Mouse (Mus musculus): ENCODE data around the gene Tctex1d4. TPM values are rescaled to one million over a fixed set of nuclear protein-coding genes. Genes with fewer than 3 reads are reported as not detected.
A peak's percentile ranks its signal among the peaks of the same experiment; 100 is the strongest.

The Tctex1d4 gene
- total and polyA plus RNA-seq, 3 experiments: 0.98 TPM; not detected in 2

DNA sequence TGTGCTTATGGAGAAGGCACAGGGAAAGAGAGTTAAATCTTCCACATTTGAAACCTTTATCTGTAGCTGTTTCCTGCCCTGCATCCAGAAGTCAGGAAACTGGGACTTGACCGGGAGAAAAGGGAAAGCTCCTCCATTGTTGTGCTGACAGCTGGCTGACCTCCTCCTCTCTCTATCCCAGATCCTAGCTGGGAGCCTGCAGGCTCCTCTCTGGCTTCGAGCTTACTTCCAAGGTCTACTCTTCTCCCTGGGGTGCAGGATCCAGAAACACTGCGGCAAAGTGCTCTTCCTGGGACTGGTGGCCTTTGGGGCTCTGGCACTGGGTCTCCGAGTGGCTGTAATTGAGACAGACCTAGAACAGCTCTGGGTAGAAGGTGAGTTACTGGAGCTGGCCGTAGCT is 29.9 kb upstream of the Tctex1d4 start:
- H3K4me3 ChIP-seq (replicated peaks in 1 of 3; ENCODE audit: low read depth in 2 of 3, low read length in 2 of 3, poor library complexity in 1 of 3): no peak overlapping the region
- dilution Hi-C loops (cut with MboI; ENCODE audit: extremely low pct_ligation_motif_present, extremely low pct_unique_long_range_greater_than_20kb, low sequenced_read_pairs) (no loop called here), in situ Hi-C loops (cut with MboI; ENCODE audit: low pct_ligation_motif_present, low pct_unique_long_range_greater_than_20kb, low sequenced_read_pairs) (no loop called here)
- H3K27me3 ChIP-seq (replicated peaks): no peaks in the 10 kb centered on the region
- H3K4me1 ChIP-seq (ENCODE audit: control insufficient read depth in 1 of 2, insufficient read depth in 2 of 2): peaks cover 0 to 6% of the 10 kb centered on the region in 2 experiments; a peak in 2 of 4 replicates
- no peak overlapping the region for H3K9ac ChIP-seq (ENCODE audit: insufficient read depth, low read depth)
- no peaks in the 10 kb centered on the region for H3K36me3 ChIP-seq (replicated peaks in 1 of 2; ENCODE audit: control insufficient read depth in 1 of 2, insufficient read depth in 1 of 2, low read length in 1 of 2)
- no peaks in the 10 kb centered on the region for H3K9me3 ChIP-seq (replicated peaks; ENCODE audit: low read length)
- no peaks in the 10 kb centered on the region for H3K79me2 ChIP-seq (replicated peaks; ENCODE audit: control insufficient read depth, extremely low read depth, insufficient read depth, poor library complexity, severe bottlenecking)
- 0 out of 2 replicates have a peak overlapping the region, but pooled peaks have one; percentile 61 for H3K4me2 ChIP-seq (ENCODE audit: insufficient read depth, low read depth, poor library complexity, severe bottlenecking)
- TF ChIP-seq ZC3H11A (IDR thresholded peaks at IDR 0.05; ENCODE audit: low read depth, low read length): no peak
- no peak overlapping the region for H3K27ac ChIP-seq (ENCODE audit: insufficient read depth, low read depth)
- DNase-seq (ENCODE audit: extremely low read depth): no peak

DNA sequence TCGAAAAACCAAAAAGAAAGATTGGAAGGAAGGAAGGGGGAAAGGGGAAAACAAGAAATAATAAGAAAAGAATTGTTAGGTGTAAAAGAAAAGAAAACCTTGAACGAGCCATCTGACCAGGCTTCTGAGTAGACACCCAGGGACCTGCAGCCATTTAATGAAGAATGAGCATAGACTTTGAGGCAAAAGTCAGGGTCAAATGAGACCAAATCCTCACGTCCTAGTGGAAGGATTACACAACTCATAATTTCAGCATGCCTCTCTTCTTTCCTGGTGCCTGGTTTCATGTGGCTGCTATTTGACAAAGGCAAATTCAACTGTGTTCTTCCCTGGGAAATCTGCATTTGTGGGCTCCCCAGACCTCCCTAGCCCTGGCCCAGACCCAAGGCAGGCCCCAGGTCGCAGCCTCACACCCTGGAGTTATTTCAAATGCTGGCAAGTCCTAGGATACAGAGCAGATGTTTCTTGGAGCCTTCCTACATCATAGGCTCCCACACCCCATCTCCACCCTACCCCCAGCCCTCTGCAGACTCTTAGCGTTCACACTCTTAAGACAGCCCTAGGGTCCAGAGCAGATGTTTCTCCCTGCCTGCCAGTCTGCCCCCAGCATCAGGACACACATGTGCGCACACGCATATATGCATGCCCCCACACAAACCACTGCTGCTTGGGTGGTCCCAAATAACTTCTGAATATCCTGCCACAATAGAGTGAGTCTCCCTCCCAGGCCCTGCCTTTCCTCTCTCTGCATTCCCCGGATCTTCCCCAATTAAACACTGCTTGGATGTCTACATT is 28.4 kb upstream of the Tctex1d4 start:
- in situ Hi-C loops (cut with MboI; ENCODE audit: low pct_ligation_motif_present, low pct_unique_long_range_greater_than_20kb, low sequenced_read_pairs) (no loop called here), dilution Hi-C loops (cut with MboI; ENCODE audit: extremely low pct_ligation_motif_present, extremely low pct_unique_long_range_greater_than_20kb, low sequenced_read_pairs) (no loop called here)
- no peaks in the 10 kb centered on the region for H3K9me3 ChIP-seq (replicated peaks; ENCODE audit: low read length)
- TF ChIP-seq RAD21 (IDR thresholded peaks at IDR 0.05; ENCODE audit: low read depth, low read length) (no peak), ZMIZ1 (IDR thresholded peaks at IDR 0.05; ENCODE audit: low read depth, low read length) (no peak), USF1 (IDR thresholded peaks at IDR 0.05; ENCODE audit: low read depth, low read length) (no peak), ZNF384 (IDR thresholded peaks at IDR 0.05; ENCODE audit: low read depth, low read length) (no peak), JUN (IDR thresholded peaks at IDR 0.05; ENCODE audit: insufficient read depth, low read depth, low read length) (no peak)
- H3K9ac ChIP-seq (ENCODE audit: insufficient read depth, low read depth): no peak overlapping the region
- no peaks in the 10 kb centered on the region for H3K79me2 ChIP-seq (replicated peaks; ENCODE audit: control insufficient read depth, extremely low read depth, insufficient read depth, poor library complexity, severe bottlenecking)
- no peaks in the 10 kb centered on the region for H3K27me3 ChIP-seq (replicated peaks)
- no peak overlapping the region for H3K4me3 ChIP-seq (replicated peaks in 1 of 3; ENCODE audit: low read depth in 2 of 3, low read length in 2 of 3, poor library complexity in 1 of 3)
- no peaks in the 10 kb centered on the region for H3K36me3 ChIP-seq (replicated peaks in 1 of 2; ENCODE audit: control insufficient read depth in 1 of 2, insufficient read depth in 1 of 2, low read length in 1 of 2)
- no peak overlapping the region for H3K4me2 ChIP-seq (ENCODE audit: insufficient read depth, low read depth, poor library complexity, severe bottlenecking)
- no peak overlapping the region for H3K27ac ChIP-seq (ENCODE audit: insufficient read depth, low read depth)
- H3K4me1 ChIP-seq (ENCODE audit: control insufficient read depth in 1 of 2, insufficient read depth in 2 of 2): peaks cover 0 to 7% of the 10 kb centered on the region in 2 experiments; a peak in 2 of 4 replicates
- DNase-seq (ENCODE audit: extremely low read depth): no peak

DNA sequence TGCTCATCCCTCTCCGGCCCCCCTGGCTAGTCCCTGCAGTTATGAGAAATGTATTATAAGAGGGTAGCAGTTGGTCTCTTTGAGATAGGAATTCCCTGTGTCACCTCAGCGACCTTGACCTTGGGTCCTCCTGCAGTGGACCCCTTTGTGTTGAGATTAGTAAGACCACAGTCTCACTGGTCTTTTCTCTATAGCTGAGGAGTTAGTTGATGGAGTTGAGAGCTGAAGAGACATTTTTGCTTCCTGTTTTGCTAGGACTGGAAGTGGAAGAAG is 27.9 kb upstream of the Tctex1d4 start:
- in situ Hi-C loops (cut with MboI; ENCODE audit: low pct_ligation_motif_present, low pct_unique_long_range_greater_than_20kb, low sequenced_read_pairs) (no loop called here), dilution Hi-C loops (cut with MboI; ENCODE audit: extremely low pct_ligation_motif_present, extremely low pct_unique_long_range_greater_than_20kb, low sequenced_read_pairs) (no loop called here)
- Histone ChIP-seq H3K9me3 (replicated peaks; ENCODE audit: low read length) (no peaks in the 10 kb centered on the region), H3K9ac (ENCODE audit: insufficient read depth, low read depth) (no peak overlapping the region), H3K4me1 (ENCODE audit: control insufficient read depth in 1 of 2, insufficient read depth in 2 of 2) (peaks cover 0 to 7% of the 10 kb centered on the region in 2 experiments; a peak in 2 of 4 replicates), H3K4me3 (replicated peaks in 1 of 3; ENCODE audit: low read depth in 2 of 3, low read length in 2 of 3, poor library complexity in 1 of 3) (no peak overlapping the region), H3K79me2 (replicated peaks; ENCODE audit: control insufficient read depth, extremely low read depth, insufficient read depth, poor library complexity, severe bottlenecking) (no peaks in the 10 kb centered on the region), H3K27me3 (replicated peaks) (no peaks in the 10 kb centered on the region), H3K4me2 (ENCODE audit: insufficient read depth, low read depth, poor library complexity, severe bottlenecking) (no peak overlapping the region), H3K36me3 (replicated peaks in 1 of 2; ENCODE audit: control insufficient read depth in 1 of 2, insufficient read depth in 1 of 2, low read length in 1 of 2) (no peaks in the 10 kb centered on the region), H3K27ac (ENCODE audit: insufficient read depth, low read depth) (no peak overlapping the region)
- TF ChIP-seq GABPA (IDR thresholded peaks at IDR 0.05; ENCODE audit: insufficient replicate concordance, low read depth, low read length) (no peak), CHD2 (IDR thresholded peaks at IDR 0.05; ENCODE audit: low read length) (no peak), JUN (IDR thresholded peaks at IDR 0.05; ENCODE audit: insufficient read depth, low read depth, low read length) (no peak), MAZ (IDR thresholded peaks at IDR 0.05; ENCODE audit: low read depth, low read length) (no peak), ETS1 (conservative IDR thresholded peaks at IDR 0.05; ENCODE audit: low read depth, low read length) (no peak), POLR2A (IDR thresholded peaks at IDR 0.05; ENCODE audit: low read depth, low read length) (no peak), ZNF384 (IDR thresholded peaks at IDR 0.05; ENCODE audit: low read depth, low read length) (no peak), BHLHE40 (IDR thresholded peaks at IDR 0.05; ENCODE audit: low read depth, low read length) (no peak), ZC3H11A (IDR thresholded peaks at IDR 0.05; ENCODE audit: low read depth, low read length) (no peak)
- no peak for DNase-seq (ENCODE audit: extremely low read depth)
